Mouse (Mus musculus) adrenal gland, postnatal 4 days (tissue): ENCODE data around the gene Nfkb2. TPM values are rescaled to one million over a fixed set of nuclear protein-coding genes. Genes with fewer than 3 reads are reported as not detected.

ENCODE experiments used
- DNase-seq, 2 experiments: peaks; one replicate each; pipeline ENCODE4 v3.0.0; 2021 to 2022; ENCODE audit warnings: low spot score in 2 of 2, mixed read lengths in 2 of 2
- microRNA-seq: library from miRNA; unstranded; fragments of <30 nt; microRNA quantifications from one replicate; pipeline ENCODE4 v1.2.0, GENCODE M21; 2021
- total RNA-seq, 2 experiments: library from RNA; stranded (reverse); gene quantifications; 2 replicates each; pipeline ENCODE4 v1.2.3; 2021

Nfkb2 gene
- total RNA-seq, 2 experiments from 2014 or later: 22.0 to 24.3 TPM

DNA sequence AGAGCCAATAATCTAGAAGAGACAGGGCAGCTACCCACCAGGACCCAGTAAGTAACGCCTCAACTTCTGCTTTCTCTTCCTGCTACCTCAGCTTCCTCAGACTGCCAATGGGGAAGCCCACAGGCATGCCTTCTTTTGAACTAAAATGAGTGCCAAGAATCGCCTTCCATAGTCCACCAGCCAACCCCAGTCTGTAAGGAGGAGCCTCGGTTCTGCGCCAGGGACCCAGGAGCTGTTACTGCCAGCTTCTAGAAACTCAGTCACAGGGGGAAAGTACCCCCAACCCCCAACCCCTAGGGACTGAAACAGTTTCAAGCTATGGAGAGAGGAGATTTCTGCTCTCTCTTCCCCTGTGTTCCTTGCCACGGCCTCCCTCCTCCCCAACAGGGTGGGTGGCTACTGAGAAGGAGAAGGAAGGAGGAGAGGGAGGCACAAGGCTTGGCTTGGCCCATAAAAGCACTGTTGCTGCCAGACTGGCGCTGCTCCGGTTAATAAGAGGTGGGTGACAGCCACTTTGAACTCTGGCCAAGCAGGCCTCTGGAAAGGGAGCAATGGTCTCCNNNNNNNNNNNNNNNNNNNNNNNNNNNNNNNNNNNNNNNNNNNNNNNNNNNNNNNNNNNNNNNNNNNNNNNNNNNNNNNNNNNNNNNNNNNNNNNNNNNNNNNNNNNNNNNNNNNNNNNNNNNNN lies 35.3 kb downstream of the Nfkb2 start:
- DNase-seq: no peak

DNA sequence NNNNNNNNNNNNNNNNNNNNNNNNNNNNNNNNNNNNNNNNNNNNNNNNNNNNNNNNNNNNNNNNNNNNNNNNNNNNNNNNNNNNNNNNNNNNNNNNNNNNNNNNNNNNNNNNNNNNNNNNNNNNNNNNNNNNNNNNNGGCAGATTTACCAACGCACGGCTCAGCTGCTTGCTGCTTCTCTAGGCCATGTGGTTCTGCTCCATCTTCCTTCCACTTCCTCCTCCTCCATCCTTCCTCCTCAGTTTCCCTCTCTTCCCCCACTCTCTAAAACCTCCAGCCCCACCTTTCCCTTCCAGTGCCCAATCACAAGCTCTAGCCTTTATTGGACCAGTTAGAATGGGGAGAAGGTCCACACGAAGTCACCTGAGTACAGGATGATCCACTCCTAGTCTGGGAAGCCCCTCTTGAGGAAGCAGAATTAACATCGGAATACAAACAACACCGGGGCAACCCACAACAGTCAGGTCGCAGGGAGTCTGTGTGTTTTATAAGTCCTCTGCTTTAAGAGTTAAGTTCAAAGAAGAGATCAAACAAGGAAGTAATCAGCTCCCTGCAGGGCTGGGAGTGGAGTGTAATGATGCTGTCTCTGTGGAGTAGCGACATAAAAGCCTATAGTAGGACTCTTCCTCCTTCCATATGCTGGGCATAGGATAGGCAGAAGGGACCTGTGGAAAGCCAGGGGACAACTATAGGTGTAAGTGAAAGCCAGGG lies 40.7 kb downstream of the Nfkb2 start:
- no peak for DNase-seq

DNA sequence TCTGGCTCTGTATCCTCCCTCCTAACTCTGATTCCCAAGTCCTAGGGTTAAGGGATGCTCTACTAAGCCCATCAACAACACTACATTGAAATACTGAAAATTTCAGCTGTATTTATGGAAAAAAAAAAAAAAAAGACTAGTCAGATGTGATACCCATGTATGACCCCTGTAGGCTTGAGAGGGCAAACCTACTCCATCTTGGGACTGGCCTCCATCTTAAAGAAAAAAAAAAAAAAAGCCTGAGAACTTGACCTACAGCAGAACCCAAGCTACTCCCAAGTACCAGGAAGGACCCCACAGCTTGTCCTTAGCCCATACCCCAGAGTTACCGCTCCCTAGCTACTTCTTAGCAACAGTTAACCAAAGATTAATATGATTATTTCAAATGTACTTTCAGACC lies 43.0 kb downstream of the Nfkb2 start:
- no peak for DNase-seq

DNA sequence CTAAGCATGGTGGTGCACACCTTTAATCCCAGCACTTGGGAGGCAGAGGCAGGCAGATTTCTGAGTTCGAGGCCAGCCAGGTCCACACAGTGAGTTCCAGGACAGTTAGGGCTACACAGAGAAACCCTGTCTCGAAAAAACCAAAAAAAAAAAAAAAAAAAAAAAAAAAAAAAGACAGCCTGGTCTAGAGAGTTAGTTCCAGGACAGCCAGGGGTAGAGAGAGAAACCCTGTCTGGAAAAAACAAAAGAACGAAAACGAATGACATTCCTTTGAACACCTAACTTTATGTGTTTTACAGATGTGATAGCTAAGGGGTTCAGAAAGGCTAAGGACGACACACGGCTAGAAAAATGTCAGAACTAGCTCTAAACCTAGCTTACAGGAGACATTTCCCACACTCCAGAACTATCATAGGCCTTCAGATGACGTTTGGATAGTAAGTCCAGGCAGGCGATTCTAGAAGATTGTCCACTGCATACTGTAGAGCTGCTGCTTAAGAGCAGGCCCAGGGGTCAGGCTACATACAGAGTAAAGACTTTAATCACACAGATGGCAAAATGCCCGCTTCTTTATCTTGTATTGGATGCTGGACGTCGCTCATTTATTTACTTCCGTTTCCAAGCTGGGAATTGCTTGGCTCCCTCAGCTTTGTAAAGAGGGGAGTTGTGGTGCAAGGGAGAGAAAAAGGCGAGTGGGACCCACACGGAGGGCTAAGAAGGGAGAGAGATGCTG lies 44.0 kb downstream of the Nfkb2 start:
- no peak for DNase-seq

DNA sequence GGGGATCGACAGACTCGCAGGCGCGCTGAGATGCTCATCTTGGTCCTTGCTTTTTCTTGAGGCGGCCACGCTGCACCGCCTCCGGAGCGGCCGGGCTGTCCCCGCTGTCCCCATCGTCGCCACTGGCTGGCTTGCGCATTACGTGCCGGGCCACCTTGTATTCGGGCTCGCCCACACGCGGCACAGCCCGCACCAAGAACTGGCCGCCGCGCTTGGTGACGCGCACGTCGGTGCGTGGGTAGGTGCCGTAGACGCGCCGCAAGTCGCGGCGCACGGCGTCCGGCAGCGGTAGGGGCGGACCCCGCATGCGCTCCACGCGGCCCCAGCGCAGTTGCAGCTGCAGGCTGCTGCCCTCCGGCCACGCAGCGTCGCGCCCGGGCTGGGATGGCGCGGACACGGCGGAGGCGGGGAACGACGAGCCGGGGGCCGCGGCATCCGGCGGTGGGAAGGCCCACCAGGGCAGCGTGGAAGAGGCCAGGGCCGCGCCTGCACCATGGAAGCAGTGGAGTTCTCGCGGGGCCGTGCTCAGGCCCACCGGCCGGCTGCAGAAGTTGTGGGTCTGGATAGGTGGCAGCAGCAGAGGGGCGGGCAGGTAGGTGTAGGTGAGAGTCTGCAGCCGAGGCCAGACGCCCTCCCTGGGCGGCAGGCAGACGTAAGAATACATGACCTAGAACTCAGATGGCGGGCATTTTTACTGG lies 44.8 kb downstream of the Nfkb2 start:
- DNase-seq: peak; percentile 51 to 62

DNA sequence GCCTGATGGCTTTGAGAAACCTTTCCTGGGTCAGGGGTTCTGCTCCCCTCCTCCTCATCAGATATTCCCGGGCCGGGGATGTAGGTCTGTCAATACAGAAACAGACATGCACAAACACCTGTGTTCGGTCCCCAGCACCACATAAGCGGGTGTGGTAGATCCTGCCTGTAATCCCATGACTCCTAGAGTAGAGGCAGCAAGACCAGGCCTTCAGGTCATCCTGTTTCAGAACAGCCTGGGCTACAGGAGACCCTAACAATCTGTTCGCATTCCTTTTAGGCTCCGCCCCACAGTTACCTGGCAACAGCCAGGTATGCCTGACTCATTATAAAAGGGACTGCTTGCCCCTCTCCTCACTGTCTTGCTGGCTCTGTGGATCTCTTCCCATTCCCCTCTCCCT lies 45.4 kb downstream of the Nfkb2 start:
- DNase-seq: no peak

DNA sequence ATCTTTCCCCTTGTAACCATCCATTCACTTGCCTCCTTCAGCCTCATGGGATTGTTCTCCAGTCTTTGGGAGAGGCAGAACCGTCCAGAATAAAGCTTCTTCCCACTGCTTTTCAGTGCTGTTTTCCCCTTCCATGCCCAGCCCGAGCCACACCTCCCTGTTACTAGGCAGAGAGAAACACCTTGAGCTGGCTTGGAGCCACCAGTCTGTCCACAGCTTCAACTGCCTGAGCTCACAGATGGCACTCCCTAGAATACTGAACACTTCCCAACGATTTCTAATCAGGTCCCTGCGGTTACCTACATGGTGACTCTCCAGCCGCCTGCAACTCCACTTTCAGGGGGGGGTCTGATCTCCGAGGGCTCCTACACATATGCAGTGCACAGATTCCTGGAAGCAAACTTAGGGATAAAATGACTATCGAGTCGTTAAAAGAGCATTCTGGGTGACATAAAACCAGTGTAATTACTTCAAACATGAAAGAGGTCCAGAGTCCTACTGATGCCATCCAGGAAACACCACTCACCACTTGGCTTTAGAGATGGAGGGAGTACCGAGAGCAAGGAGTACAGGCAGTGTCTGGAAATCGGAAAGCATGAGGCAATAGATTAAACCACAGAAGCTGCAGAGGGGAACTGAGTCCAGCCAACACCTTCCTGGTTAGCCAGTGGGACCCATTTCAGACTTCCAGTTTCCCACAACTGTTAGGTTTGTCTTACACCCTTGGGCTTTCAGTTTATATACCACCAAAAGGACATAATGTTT lies 46.2 kb downstream of the Nfkb2 start, which contains the start of gene 2310034G01Rik:
2310034G01Rik (minus strand) TSS at position 135 of the 765 bp plus-strand sequence.
- DNase-seq: no peak

DNA sequence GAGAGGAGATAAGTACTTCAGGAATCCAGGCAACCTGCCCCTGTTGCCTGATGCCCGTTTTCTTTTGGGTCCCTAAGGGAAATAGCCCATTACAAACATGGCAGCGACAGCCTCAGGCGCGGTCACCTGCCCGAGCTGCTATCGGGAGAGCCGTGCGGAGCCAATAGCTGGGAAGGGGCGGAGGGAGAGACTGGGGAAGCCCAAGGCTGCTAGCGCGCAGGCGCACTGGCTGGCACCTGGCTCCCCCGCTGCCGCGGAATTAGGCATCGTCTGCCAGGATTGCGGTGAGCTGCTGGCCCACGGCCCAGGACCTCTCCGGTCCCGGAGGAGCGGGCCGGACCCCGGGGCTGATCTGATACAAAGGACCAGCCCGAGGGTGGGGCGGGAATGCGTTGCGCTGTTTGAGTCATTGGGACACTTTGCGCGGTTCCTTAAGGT lies 52.6 kb downstream of the Nfkb2 start:
- peak; percentile 58 to 62 for DNase-seq

DNA sequence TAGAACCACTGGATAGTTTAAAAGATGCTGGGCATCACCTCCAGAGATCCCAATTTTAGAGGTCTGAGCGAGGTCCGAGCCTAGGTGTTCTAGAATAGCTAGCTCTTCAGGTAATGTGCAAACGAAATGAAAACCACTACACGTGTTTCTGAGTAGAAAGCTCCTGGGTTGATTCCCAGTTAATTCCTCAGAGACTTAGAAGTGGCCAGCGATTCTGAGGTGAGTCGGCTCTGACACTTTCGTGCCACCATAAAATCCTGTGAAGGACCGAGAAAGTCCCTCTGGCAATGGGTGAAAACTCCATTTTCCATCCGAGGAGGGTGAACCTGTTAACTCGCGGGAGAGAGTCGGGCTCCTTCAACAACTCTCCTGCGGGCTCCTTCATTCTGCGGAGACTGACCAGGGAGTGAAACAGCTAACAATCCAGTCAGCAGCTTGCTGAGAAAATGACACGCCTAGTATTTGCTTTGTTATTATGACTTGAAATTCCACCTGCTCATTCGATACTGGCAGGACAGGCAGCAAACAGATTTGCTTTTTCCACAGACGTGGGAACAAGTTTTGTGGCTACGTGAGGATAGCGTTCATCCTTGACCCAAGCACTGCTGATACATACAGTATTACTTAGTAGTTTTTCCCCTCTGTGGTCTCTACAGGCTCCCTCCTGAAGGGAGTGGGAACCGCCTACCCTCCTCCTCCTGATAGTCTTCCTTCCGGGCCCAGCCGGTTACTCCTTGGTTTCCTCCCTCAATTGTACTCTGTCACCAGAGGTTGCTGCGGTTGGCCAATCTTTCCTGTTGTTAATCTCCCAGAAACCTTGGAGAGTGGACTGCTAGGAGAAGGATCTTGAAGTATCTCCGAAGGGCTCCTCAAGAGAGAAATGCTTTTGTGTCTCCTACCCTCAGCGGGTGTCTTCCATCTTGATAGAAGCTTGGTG lies 53.5 kb downstream of the Nfkb2 start:
- DNase-seq: no peak

DNA sequence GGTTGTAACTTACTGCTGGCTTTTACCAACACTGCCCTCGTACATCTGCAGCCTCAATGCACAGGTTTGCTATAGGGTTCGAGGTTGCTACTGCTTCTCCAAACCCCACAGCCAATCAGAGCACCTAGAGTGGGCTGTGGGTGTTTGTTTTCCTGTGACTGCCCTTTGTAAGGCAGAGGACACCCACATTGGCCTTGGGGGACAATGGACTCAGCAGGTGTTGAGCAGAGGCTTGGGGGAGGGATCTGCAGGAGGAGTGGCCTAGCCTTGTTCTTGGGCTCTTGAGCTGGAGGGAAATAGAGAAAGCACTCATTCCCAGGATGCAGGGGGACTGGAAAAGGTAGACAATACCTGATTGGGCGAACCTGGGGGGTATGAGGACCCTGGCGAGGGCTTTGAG lies 54.3 kb downstream of the Nfkb2 start:
- no peak for DNase-seq

Small RNAs within 50 kb of the gene (microRNA-seq; reads per million reads assigned to microRNA genes)
- 0.79 reads per million for gene Mir146b

Other genes starting within 250 kb of the Nfkb2 start
- gene Nolc1, start 228.5 kb upstream of the Nfkb2 start, total RNA-seq: 10 to 100 TPM; 44.7 to 46.2 TPM
- gene Elovl3, start 172.4 kb upstream of the Nfkb2 start, total RNA-seq: under 1 TPM; 0.31 to 0.93 TPM
- 1 to 10 TPM in 1 of 2 experiments, under 1 TPM in 1; 0.56 to 2.0 TPM for gene Pitx3, start 156.0 kb upstream of the Nfkb2 start, total RNA-seq
- 10 to 100 TPM; 64.2 to 77.1 TPM for gene Gbf1, start 151.8 kb upstream of the Nfkb2 start, total RNA-seq
- gene Psd, start 22.8 kb downstream of the Nfkb2 start, total RNA-seq: 10 to 100 TPM; 19.0 to 22.6 TPM
- 10 to 100 TPM in 1 of 2 experiments, 1 to 10 TPM in 1; 9.6 to 10.4 TPM for gene Fbxl15, start 23.9 kb downstream of the Nfkb2 start, total RNA-seq
- 100 to 1,000 TPM; 106 to 112 TPM for gene Cuedc2, start 34.4 kb downstream of the Nfkb2 start, total RNA-seq
- 1 to 10 TPM; 4.8 to 5.7 TPM for gene Mfsd13a, start 36.8 kb downstream of the Nfkb2 start, total RNA-seq
- gene 2310034G01Rik, start 46.0 kb downstream of the Nfkb2 start, total RNA-seq: 1 to 10 TPM in 1 of 2 experiments, under 1 TPM in 1; 0.73 to 1.6 TPM
- gene Actr1a, start 91.4 kb downstream of the Nfkb2 start, total RNA-seq: 100 to 1,000 TPM in 1 of 2 experiments, 10 to 100 TPM in 1; 95.3 to 110 TPM
- 10 to 100 TPM; 30.5 to 34.6 TPM for gene Sufu, start 92.6 kb downstream of the Nfkb2 start, total RNA-seq
- 10 to 100 TPM; 60.5 to 70.3 TPM for gene Trim8, start 197.4 kb downstream of the Nfkb2 start, total RNA-seq